Mouse (Mus musculus): Measurements from ENCODE around the gene 2900011O08Rik.

DNA sequence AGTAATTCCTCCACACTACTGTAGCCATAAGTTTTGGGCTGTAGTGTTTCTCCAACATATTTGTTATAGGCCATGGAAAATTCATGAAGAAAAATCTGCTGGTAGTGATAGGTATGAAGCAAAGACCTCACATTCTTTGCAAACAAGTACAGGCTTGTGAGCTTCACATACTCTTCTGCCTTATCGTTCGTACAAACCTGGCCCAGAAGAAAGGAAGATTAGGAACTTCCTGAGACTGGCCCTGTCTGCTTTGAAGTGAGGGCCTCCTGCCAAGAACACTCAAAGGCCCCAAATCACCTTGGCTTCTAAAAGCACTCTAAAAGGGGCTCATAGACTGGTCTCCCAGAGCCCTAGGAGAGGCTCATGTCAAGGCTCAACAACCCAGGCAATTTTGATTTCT is 130.9 kb downstream of the 2900011O08Rik start:
- TF ChIP-seq CTCF (IDR thresholded peaks at IDR 0.05; ENCODE audit: borderline replicate concordance, control insufficient read depth, extremely low read depth, insufficient read depth, low read length, poor library complexity) (no peak), POLR2A (IDR thresholded peaks at IDR 0.05; ENCODE audit: control insufficient read depth, extremely low read depth, insufficient read depth, low read length, poor library complexity) (no peak)
